Mouse (Mus musculus) macrophage (primary cell): ENCODE data around the gene Zmynd12. TPM values are rescaled to one million over a fixed set of nuclear protein-coding genes. Genes with fewer than 3 reads are reported as not detected.

Experiments
- H3K27ac ChIP-seq: fragments of 350-480 bp; formaldehyde crosslinking; 2 replicates; pipeline ENCODE4 v1.9.0; 2021
- H3K36me3 ChIP-seq: fragments of 350-480 bp; formaldehyde crosslinking; 2 replicates; pipeline ENCODE4 v1.9.0; 2021; ENCODE audit errors: inconsistent target
- H3K4me3 ChIP-seq: fragments of 350-480 bp; formaldehyde crosslinking; 2 replicates; pipeline ENCODE4 v1.9.0; 2021; ENCODE audit errors: inconsistent target
- H3K79me2 ChIP-seq: fragments of 350-480 bp; formaldehyde crosslinking; 2 replicates; pipeline ENCODE4 v1.9.0; 2021; ENCODE audit errors: inconsistent target
- WGBS: methylation state at CpG from one replicate; pipeline ENCODE4 v1.1.7; 2026; ENCODE audit warnings: inconsistent platforms; ENCODE audit not compliant: missing documents; 5-methylcytosine and 5-hydroxymethylcytosine counted together
- polyA plus RNA-seq: library from polyadenylated mRNA; stranded (reverse); fragments of 250-400 nt; gene quantifications from 3 replicates; pipeline ENCODE4 v1.2.4, GENCODE M21; 2018; ENCODE audit warnings: inconsistent platforms

Zmynd12 gene
- polyA plus RNA-seq, 1 experiment from 2014 or later = not detected

DNA sequence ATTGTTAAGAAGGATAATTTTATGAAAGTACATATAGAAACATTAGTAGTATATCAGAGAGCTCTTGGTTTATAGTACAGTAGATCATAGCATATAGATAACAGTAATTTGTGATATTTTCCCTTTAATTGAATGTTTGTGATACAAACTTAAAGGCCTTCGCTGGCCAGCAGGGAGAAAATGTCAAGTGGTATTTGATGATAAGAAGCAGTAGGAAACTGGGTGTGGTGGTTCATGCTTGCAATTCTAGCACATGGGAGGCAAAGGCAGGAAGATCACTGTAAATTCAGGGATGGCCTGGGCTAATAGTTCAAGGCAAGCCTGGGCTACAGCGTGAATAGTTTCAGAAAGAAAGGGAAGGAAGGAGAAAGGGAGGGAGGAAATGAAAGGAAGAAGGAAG lies 2.5 kb downstream of the Zmynd12 start:
- H3K79me2 ChIP-seq = no peaks in the 10 kb centered on the region
- H3K36me3 ChIP-seq = no peaks in the 10 kb centered on the region
- H3K27ac ChIP-seq = no peak overlapping the region
- no peak overlapping the region for H3K4me3 ChIP-seq
- WGBS = 92% methylated on average over 2 of the region's 2 CpGs

DNA sequence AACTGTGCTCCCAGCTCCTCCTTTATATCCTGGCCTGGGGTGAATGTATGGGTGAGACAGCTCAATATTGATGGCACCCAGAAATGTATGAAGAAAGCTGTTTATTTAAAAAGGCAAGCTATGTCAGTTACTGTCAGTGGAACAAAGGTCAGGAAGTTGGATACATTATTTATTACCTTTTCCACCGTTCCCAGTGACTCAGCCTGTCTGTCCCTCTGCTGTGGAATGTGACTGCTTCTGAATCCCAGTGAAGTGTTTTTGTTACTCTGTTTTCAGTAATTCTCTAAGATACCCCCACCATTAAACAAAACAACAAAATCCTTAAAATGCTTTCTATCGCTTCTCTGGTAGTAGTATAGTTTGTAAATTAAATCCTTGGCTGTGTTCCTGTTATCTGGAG lies 3.0 kb downstream of the Zmynd12 start:
- no peaks in the 10 kb centered on the region for H3K36me3 ChIP-seq
- no peak overlapping the region for H3K27ac ChIP-seq
- no peaks in the 10 kb centered on the region for H3K79me2 ChIP-seq
- H3K4me3 ChIP-seq = no peak overlapping the region
- WGBS = 69% methylated on average over 2 of the region's 2 CpGs

DNA sequence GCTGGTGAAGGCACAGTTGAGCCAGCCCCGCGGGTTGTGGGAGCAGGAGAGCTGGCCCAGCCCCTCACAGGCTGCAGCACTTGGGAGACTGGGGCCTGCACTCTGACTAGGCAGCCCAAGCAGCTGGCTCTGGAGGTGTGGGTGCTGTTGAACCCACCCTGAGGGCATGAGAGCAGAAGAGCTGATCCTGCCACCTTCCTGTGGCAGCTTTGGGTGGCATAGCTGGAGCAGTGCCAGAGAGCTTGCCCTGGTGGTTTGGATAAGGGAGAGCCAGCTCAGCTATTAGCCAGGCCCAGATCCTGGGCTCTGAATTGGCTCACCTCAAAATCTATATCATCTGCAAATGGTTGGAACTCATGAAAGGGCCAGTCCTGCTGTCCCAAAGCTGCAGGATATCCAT lies 5.1 kb downstream of the Zmynd12 start:
- no peak overlapping the region for H3K4me3 ChIP-seq
- no peaks in the 10 kb centered on the region for H3K79me2 ChIP-seq
- no peak overlapping the region for H3K27ac ChIP-seq
- 74% methylated on average over 2 of the region's 2 CpGs for WGBS
- H3K36me3 ChIP-seq = no peaks in the 10 kb centered on the region

DNA sequence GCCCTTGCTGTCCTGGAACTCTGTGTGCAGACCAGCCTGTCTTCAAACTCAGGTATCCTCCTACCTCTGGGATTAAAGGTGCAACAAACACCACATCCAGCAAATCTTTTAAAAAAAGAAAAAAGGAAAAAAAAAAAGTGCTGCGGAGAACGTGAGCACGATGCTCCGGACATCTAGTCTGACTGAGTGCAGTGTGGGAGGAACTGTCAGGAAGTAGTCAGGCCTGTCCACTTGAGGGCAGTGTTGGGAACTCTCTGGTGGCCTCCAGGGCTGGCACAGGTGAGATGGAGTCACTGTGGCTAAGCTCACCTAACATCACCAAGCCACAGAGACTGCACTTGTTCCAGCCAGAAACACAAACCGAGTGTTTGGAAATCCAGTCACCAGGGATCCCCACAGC lies 8.1 kb downstream of the Zmynd12 start:
- no peak overlapping the region for H3K27ac ChIP-seq
- H3K36me3 ChIP-seq = no peaks in the 10 kb centered on the region
- H3K4me3 ChIP-seq = no peak overlapping the region
- 21% methylated on average over 5 of the region's 5 CpGs for WGBS
- H3K79me2 ChIP-seq = no peaks in the 10 kb centered on the region

DNA sequence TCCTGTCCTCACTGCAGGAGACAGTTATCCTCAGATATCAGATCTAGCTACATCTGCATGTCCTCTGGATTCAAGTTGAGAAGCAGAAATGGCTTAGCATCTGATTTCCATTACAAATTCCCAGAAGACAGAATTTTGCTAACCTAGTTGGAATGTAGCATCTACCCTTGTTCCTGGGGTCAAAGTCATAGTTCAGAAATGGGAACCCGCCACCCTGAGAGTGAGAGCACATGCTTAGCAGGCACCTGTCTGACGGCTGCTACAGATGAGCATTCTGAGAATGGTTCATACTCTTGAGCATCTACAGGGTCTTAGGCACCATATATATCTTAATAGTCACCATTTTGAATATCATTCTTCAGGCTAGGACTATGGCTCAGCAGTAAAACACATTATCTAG lies 15.3 kb downstream of the Zmynd12 start:
- H3K36me3 ChIP-seq = no peaks in the 10 kb centered on the region
- no peak overlapping the region for H3K27ac ChIP-seq
- H3K4me3 ChIP-seq = no peak overlapping the region
- 95% methylated on average over 2 of the region's 2 CpGs for WGBS
- H3K79me2 ChIP-seq = no peaks in the 10 kb centered on the region

DNA sequence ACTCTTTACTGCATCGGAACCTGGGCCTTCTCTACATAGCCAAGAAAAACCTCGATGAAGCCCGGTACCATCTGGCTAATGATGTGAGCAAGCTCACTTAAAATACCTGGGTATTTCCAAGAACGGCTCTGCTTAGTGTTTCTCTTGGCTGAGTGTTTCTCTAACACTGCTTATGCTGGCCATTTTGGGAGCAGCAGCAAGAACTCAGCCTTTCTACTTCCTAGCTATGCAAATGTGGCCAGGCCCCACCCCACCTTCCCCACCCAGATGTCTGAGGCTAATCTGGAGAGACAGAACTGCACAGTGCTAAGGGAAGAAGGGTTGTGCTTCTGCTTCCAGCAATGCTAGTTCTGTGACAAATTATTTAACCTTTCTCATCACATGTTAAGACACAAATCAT lies 19.2 kb downstream of the Zmynd12 start:
- WGBS = 91% methylated on average over 4 of the region's 4 CpGs

DNA sequence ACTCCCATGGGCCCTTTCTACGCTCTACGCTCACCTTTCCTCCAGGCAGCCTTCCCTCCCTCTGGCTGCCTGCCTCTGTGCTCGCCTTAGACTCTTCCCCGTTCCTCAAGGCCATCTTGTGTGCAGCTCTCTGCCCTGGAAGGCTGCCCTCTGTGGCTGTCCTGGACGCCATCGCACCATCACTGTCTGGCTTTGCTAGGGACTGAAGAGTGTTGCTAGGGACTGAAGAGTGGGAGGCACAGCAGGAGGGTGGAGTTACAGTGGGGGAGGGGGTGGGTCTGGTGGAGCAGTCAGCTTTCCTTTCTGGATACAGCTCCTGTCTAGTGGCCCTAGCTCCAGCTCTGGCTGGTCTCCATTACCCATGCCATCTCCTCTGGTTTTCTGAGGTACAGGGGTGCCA lies 19.9 kb downstream of the Zmynd12 start:
- Histone ChIP-seq H3K27ac (no peak overlapping the region), H3K36me3 (no peaks in the 10 kb centered on the region), H3K79me2 (no peaks in the 10 kb centered on the region), H3K4me3 (no peak overlapping the region)
- WGBS = 89% methylated on average over 6 of the region's 6 CpGs

More for the DNA sequence above, 19.2 kb downstream of the Zmynd12 start:
- Histone ChIP-seq H3K27ac (no peak overlapping the region), H3K79me2 (no peaks in the 10 kb centered on the region), H3K36me3 (no peaks in the 10 kb centered on the region), H3K4me3 (no peak overlapping the region)

DNA sequence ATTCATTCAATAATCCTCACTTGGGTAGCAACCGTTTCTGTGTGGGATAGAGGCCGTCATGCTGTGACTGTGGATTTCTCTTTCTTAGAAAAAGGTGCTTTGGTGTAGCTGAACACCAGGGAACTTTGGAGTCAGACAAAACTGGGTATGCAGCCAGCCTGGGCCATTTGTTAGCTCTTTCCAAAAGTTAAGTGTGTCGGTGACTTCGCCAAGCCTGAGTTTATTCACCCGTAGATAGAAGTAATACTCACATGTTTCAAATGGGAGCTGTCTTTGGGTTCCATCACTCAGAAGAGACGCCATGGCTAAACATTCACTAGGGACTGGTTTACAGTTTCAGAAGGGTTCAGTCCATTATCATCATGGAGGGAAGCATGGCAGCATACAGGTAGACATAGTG lies 24.6 kb downstream of the Zmynd12 start:
- no peak overlapping the region for H3K4me3 ChIP-seq
- 94% methylated on average over 6 of the region's 6 CpGs for WGBS
- no peaks in the 10 kb centered on the region for H3K36me3 ChIP-seq
- no peaks in the 10 kb centered on the region for H3K79me2 ChIP-seq
- H3K27ac ChIP-seq = no peak overlapping the region

DNA sequence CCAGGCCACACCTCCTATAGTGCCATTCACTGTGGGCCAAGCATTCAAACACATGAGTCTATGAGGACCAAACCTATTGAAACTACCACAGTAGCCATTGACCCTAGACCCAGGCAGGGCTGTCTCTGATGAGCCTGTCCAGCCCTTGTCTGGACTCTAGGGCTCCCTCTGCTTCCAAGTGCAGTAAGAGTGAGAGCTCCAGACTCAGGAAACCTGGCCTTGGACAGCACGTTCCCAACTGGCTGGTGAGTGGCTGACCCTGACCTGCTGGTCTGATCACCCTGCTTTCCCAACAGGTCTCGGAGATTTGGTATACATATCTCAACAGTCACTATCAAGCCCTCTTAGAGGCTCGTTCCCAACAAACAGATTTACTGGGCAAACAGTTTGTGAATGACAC lies 25.2 kb downstream of the Zmynd12 start:
- Histone ChIP-seq H3K27ac (no peak overlapping the region), H3K79me2 (no peaks in the 10 kb centered on the region), H3K4me3 (no peak overlapping the region), H3K36me3 (no peaks in the 10 kb centered on the region)
- 84% methylated on average over 3 of the region's 3 CpGs for WGBS

DNA sequence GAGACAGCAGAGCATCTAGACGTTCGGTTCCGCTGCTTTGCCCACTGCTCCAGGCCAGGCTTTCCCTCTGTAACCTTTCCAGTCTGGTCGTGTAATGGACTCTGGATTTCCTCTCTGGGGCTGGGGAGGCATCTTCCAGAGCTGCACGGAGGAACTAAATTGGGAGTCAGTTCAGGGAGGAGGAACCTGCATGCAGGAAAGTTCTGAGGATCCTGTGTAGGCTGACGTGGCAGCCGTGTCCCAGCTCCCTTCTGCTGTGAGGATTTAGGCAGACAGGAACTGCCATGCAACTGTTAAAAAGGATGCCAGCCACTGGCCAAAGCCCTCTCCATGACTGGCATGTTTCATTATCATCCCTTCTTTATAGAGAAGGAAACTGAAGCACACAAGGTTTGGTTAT lies 27.8 kb downstream of the Zmynd12 start:
- Histone ChIP-seq H3K4me3 (no peak overlapping the region), H3K36me3 (no peaks in the 10 kb centered on the region), H3K79me2 (no peaks in the 10 kb centered on the region), H3K27ac (no peak overlapping the region)
- WGBS = 76% methylated on average over 7 of the region's 7 CpGs

DNA sequence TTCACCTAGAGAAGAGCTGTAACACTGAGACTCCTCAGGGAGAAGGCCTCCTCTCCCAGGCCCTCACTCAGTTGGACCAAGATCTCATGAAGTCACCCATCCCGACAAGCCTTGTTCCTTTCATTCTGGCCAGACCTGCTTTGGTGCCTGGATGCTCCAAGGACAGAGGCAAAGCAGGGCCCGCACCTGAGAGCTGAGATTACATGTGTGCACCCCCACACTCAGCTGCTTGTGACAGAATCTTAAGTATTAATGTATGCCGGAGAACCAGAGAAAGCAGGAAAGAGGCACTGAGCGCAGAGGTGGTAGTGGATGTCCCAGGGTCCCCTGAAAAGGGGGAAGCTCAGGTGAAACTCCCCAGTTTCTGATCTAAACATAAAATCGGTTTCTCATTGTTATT lies 30.5 kb downstream of the Zmynd12 start:
- Histone ChIP-seq H3K4me3 (no peak overlapping the region), H3K27ac (no peak overlapping the region), H3K79me2 (no peaks in the 10 kb centered on the region), H3K36me3 (no peaks in the 10 kb centered on the region)
- WGBS = 74% methylated on average over 5 of the region's 5 CpGs

DNA sequence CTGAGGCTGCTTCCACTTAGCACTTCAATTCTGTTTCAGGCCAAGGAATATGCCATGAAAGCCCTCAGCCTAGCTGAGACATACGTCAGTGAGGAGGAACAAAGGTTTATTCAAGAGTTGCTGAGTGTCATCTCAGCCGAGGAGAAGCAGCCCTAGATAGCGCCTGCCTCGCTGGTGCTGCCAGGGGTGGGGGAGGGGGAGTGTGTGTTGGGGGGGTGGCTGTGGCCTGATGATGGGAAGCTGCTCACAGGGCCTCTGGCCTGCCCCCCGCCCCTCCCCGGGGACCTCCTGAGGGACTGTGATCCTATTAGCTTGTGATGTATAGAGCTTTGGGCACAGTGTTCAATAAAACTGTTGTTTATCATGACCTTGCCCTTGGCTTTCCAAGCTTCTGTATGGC lies 30.9 kb downstream of the Zmynd12 start:
- Histone ChIP-seq H3K36me3 (no peaks in the 10 kb centered on the region), H3K4me3 (no peak overlapping the region), H3K79me2 (no peaks in the 10 kb centered on the region), H3K27ac (no peak overlapping the region)
- WGBS = 63% methylated on average over 6 of the region's 6 CpGs

DNA sequence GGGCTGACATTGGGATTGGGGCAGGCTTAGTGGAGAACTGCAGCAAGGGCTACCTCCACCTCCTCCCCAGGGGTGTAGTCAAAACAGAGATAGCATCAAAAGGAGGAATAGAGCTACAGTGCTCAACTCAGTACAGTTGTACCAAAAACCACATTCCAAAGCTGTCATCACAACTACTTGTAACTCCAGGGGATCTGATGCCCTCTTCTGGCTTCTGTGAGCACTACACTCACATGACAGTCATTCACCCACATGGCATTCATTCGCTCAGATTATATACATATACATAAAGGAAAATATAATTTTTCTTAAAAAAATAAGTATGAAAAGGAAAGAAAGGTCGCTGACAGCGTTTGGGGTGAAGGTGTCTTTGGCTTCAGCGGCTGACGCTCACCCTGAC lies 37.7 kb downstream of the Zmynd12 start:
- Histone ChIP-seq H3K36me3 (no peaks in the 10 kb centered on the region), H3K79me2 (no peaks in the 10 kb centered on the region), H3K27ac (no peak overlapping the region), H3K4me3 (no peak overlapping the region)
- WGBS = 81% methylated on average over 5 of the region's 5 CpGs

DNA sequence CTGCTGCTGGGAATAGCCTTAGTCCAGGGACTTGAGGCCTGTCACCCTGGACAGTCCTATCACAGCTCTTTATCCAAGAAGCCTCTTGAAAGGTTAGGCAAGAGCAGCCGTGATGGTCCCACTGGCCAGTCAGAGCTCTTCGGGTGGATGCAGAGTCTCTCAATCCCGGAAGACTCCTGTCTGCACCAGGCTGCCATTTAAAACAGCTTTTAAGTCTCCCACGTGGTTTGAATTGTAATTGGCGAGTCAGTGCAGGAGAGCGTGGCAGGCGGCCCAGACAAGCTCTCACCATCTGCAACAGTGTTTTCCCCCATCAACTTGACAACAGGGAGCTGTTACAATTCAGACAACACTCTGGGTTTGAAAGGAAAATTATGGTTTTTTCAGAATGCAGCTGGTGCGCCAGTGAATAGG lies 38.1 kb downstream of the Zmynd12 start:
- 78% methylated on average over 8 of the region's 8 CpGs for WGBS
- no peaks in the 10 kb centered on the region for H3K79me2 ChIP-seq
- no peak overlapping the region for H3K4me3 ChIP-seq
- no peaks in the 10 kb centered on the region for H3K36me3 ChIP-seq
- no peak overlapping the region for H3K27ac ChIP-seq

DNA sequence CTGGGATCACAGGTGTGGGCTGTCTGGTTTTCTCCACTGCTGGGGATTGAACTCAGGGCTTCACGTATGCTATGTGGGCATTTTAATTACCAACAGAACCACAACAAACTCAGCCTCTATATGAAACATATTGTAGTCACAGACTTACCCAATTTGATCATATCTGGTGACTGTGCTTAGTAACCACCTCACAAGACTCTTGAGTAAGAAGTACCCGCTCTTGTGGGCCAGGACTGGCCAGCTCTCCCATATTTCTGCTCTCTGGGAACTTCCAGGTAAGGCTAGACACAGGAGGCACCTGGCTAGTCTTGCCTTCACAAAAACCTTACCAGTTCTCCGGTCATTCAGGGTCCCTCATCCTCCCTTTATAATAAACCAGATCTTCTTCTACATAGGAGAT lies 39.8 kb downstream of the Zmynd12 start:
- H3K4me3 ChIP-seq = no peak overlapping the region
- H3K79me2 ChIP-seq = no peaks in the 10 kb centered on the region
- H3K36me3 ChIP-seq = no peaks in the 10 kb centered on the region
- 94% methylated on average over 3 of the region's 3 CpGs for WGBS
- no peak overlapping the region for H3K27ac ChIP-seq

DNA sequence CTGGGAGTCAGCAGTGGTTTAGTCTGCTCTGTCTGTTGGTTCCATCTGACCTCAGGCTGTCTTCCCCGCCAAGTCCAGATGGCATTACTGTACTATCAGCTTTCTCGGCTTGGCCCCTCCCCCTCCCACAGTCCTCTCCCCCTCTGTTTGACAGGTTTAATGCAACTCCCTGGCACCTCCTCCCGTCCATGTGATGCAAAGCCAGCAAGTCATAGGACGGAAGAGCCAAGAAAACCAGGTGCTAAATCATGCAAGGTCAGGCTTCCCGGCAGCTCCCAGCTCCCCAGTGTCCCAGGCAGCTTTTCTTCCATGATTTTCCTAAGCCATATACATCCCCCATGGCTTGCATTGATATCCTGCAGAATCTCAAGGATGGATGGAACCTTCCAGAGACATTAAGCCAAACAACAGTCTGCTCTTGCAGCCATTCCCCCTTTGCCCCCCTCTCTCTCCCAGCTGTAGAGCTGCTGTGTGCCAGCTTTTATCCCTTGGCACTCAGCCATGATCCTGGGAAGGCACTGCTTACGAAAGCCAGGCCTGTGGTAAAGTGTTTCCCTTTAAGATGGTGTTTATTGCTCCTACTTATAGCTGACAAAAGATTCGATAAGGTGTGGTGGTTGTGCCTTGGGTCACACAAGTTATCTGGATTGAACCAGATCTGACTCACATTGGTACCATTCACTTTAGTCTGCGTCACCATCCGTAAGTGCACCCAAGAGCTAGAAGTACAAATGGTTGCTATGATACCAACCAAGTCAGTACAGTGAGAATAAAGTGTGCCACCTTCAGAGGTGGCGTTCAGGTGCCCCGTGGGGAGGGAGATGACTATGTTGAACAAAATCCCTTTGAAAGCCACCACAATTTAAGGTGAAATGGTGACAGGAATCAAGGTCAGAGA lies 40.5 kb downstream of the Zmynd12 start:
- Histone ChIP-seq H3K4me3 (no peak overlapping the region), H3K27ac (no peak overlapping the region), H3K36me3 (no peaks in the 10 kb centered on the region), H3K79me2 (no peaks in the 10 kb centered on the region)
- 73% methylated on average over 11 of the region's 11 CpGs for WGBS
